Mouse (Mus musculus) embryonic facial prominence, embryonic 14.5 days (tissue): ENCODE data around the gene Gm21970. TPM values are rescaled to one million over a fixed set of nuclear protein-coding genes. Genes with fewer than 3 reads are reported as not detected.

Source experiments
- ATAC-seq: fragments of 200-750 bp; cut with Nextera tagmentation; 2 replicates; pipeline ENCODE4 v1.8.0; 2017; ENCODE audit warnings: low read depth, moderate number of reproducible peaks, moderate TSS enrichment
- DNase-seq: peaks from one replicate; pipeline ENCODE4 v3.0.0-alpha.2; 2015; ENCODE audit warnings: low spot score
- H3K27ac ChIP-seq: fragments of 300-500 bp; sonication (generic); replicated peaks from 2 replicates; pipeline ENCODE4 v1.5.1; 2014; ENCODE audit warnings: low read depth, mild to moderate bottlenecking, low read length, moderate library complexity
- H3K27me3 ChIP-seq: fragments of 300-500 bp; sonication (generic); replicated peaks from 2 replicates; pipeline ENCODE4 v1.6.1; 2014; ENCODE audit warnings: low read length; ENCODE audit not compliant: control insufficient read depth, insufficient read depth
- H3K36me3 ChIP-seq: fragments of 300-500 bp; sonication (generic); 2 replicates; pipeline ENCODE4 v1.6.1; 2014; ENCODE audit warnings: low read length, mixed read lengths; ENCODE audit not compliant: control insufficient read depth, insufficient read depth
- H3K4me1 ChIP-seq: fragments of 300-500 bp; sonication (generic); 2 replicates; pipeline ENCODE4 v1.6.1; 2014; ENCODE audit warnings: antibody characterized with exemption, low read length; ENCODE audit not compliant: control insufficient read depth, insufficient read depth
- H3K4me2 ChIP-seq: fragments of 300-500 bp; sonication (generic); 2 replicates; pipeline ENCODE4 v1.6.1; 2014; ENCODE audit warnings: low read depth, mild to moderate bottlenecking, low read length, moderate library complexity, mixed read lengths
- H3K4me3 ChIP-seq: fragments of 300-500 bp; sonication (generic); 2 replicates; pipeline ENCODE4 v1.5.1; 2014; ENCODE audit warnings: low read depth, mild to moderate bottlenecking, low read length
- H3K9ac ChIP-seq: fragments of 300-500 bp; sonication (generic); 2 replicates; pipeline ENCODE4 v1.6.1; 2014; ENCODE audit warnings: low read depth, mild to moderate bottlenecking, low read length, moderate library complexity, mixed read lengths
- H3K9me3 ChIP-seq: fragments of 300-500 bp; sonication (generic); 2 replicates; pipeline ENCODE4 v1.6.1; 2016; ENCODE audit warnings: low read length; ENCODE audit not compliant: control insufficient read depth
- WGBS: fragments of 180-500 bp; shearing (Covaris S2); extraction: QIAGEN DNeasy Blood & Tissue Kit; methylation state at CpG from one replicate; pipeline ENCODE4 v1.1.7; 2014; 5-methylcytosine and 5-hydroxymethylcytosine counted together
- polyA plus RNA-seq: library from polyadenylated mRNA; unstranded; fragments of >200 nt; fragmentation: Nextera tagmentation; extraction: Ambion mirVana; gene quantifications from 2 replicates; pipeline ENCODE4 v1.2.1, GENCODE M21; 2014

Gene Gm21970
- polyA plus RNA-seq, 1 experiment from 2014 or later = not detected

- ATAC-seq (peak; percentile 62), DNase-seq (peak; percentile 69)
- H3K9me3 ChIP-seq = no peaks in the 10 kb centered on the region
- no peaks in the 10 kb centered on the region for H3K27me3 ChIP-seq
- 39% methylated on average over 12 of the region's 12 CpGs for WGBS
- H3K4me1 ChIP-seq = peaks cover 18% of the 10 kb centered on the region
- no peak overlapping the region for H3K9ac ChIP-seq
- H3K4me3 ChIP-seq = no peak overlapping the region
- no peak overlapping the region; the same call in 1 of the 2 replicates for H3K4me2 ChIP-seq
- H3K36me3 ChIP-seq = no peaks in the 10 kb centered on the region
- peak overlapping the region; percentile 39 for H3K27ac ChIP-seq
Observed at GRCm38 (mm10) chr16:91362616-91363272, 28.8 kb upstream of the Gm21970 start.

GRCm38 (mm10) chr16:91363483-91363882 is 28.0 kb upstream of the Gm21970 start:
- Histone ChIP-seq H3K9ac (no peak overlapping the region), H3K27ac (peak overlapping the region; percentile 39), H3K36me3 (no peaks in the 10 kb centered on the region), H3K4me3 (no peak overlapping the region), H3K4me2 (no peak overlapping the region), H3K9me3 (no peaks in the 10 kb centered on the region), H3K4me1 (peaks cover 18% of the 10 kb centered on the region), H3K27me3 (no peaks in the 10 kb centered on the region)
- DNase-seq (peak; percentile 94), ATAC-seq (peak; percentile 72; the same call in 1 of the 2 replicates)
- 25% methylated on average over 3 of the region's 3 CpGs for WGBS

- ATAC-seq = no peak
- Histone ChIP-seq H3K4me3 (no peak overlapping the region), H3K4me1 (peaks cover 18% of the 10 kb centered on the region), H3K27me3 (no peaks in the 10 kb centered on the region), H3K36me3 (no peaks in the 10 kb centered on the region), H3K9me3 (no peaks in the 10 kb centered on the region), H3K27ac (no peak overlapping the region), H3K4me2 (no peak overlapping the region), H3K9ac (no peak overlapping the region)
- DNase-seq = no peak
Observed at GRCm38 (mm10) chr16:91366567-91366966, 25.0 kb upstream of the Gm21970 start.

- 74% methylated on average over 2 of the region's 2 CpGs for WGBS
- H3K9me3 ChIP-seq = no peaks in the 10 kb centered on the region
- peaks cover 16% of the 10 kb centered on the region for H3K4me1 ChIP-seq
- ATAC-seq (no peak), DNase-seq (no peak)
- no peak overlapping the region for H3K4me2 ChIP-seq
- H3K4me3 ChIP-seq = no peak overlapping the region
- H3K27me3 ChIP-seq = no peaks in the 10 kb centered on the region
- H3K9ac ChIP-seq = no peak overlapping the region
- H3K36me3 ChIP-seq = no peaks in the 10 kb centered on the region
- no peak overlapping the region for H3K27ac ChIP-seq
Observed at GRCm38 (mm10) chr16:91367066-91367465, 24.5 kb upstream of the Gm21970 start.

- ATAC-seq = peak; percentile 91
- Histone ChIP-seq H3K27me3 (no peaks in the 10 kb centered on the region), H3K4me3 (peak within 1 kb of the TSS; percentile 94), H3K4me2 (peak within 1 kb of the TSS; percentile 74), H3K27ac (peak within 1 kb of the TSS; percentile 94), H3K4me1 (peaks cover 12% of the 10 kb centered on the region), H3K36me3 (no peaks in the 10 kb centered on the region), H3K9me3 (no peaks in the 10 kb centered on the region), H3K9ac (peak within 1 kb of the TSS; percentile 95)
- 2% methylated on average over 36 of the region's 62 CpGs for WGBS
- DNase-seq = peak; percentile 88
Observed at GRCm38 (mm10) chr16:91372577-91373472, 18.7 kb upstream of the Gm21970 start, which contains the start of gene Ifnar2. Gene Ifnar2, plus strand, starts transcription at chr16:91372783.

- peak overlapping the region; percentile 95 for H3K9ac ChIP-seq
- no peaks in the 10 kb centered on the region for H3K27me3 ChIP-seq
- H3K36me3 ChIP-seq = no peaks in the 10 kb centered on the region
- H3K4me2 ChIP-seq = peak overlapping the region; percentile 74
- 38% methylated on average over 11 of the region's 13 CpGs for WGBS
- ATAC-seq = no peak
- H3K4me1 ChIP-seq = peaks cover 13% of the 10 kb centered on the region
- DNase-seq = no peak
- H3K9me3 ChIP-seq = no peaks in the 10 kb centered on the region
- peak overlapping the region; percentile 94 for H3K27ac ChIP-seq
- H3K4me3 ChIP-seq = peak overlapping the region; percentile 94
Observed at GRCm38 (mm10) chr16:91373473-91374252, 17.9 kb upstream of the Gm21970 start.

- H3K4me2 ChIP-seq = peak overlapping the region; percentile 74
- no peaks in the 10 kb centered on the region for H3K36me3 ChIP-seq
- peak overlapping the region; percentile 94; the same call in 1 of the 2 replicates for H3K4me3 ChIP-seq
- WGBS = 75% methylated on average over 3 of the region's 3 CpGs
- ATAC-seq (no peak), DNase-seq (no peak)
- H3K27me3 ChIP-seq = no peaks in the 10 kb centered on the region
- H3K9me3 ChIP-seq = no peaks in the 10 kb centered on the region
- H3K27ac ChIP-seq = no peak overlapping the region
- no peak overlapping the region for H3K9ac ChIP-seq
- H3K4me1 ChIP-seq = peaks cover 19% of the 10 kb centered on the region
Observed at GRCm38 (mm10) chr16:91374253-91374634, 17.3 kb upstream of the Gm21970 start.

GRCm38 (mm10) chr16:91376701-91377100 is 14.8 kb upstream of the Gm21970 start:
- Histone ChIP-seq H3K4me3 (no peak overlapping the region), H3K4me2 (no peak overlapping the region), H3K4me1 (peaks cover 21% of the 10 kb centered on the region), H3K27ac (0 out of 2 replicates have a peak overlapping the region, but pooled peaks have one; percentile 8), H3K9ac (no peak overlapping the region), H3K36me3 (no peaks in the 10 kb centered on the region), H3K9me3 (no peaks in the 10 kb centered on the region), H3K27me3 (no peaks in the 10 kb centered on the region)
- ATAC-seq = no peak
- WGBS = 78% methylated on average over 10 of the region's 10 CpGs
- peak; percentile 44 for DNase-seq
